Mouse (Mus musculus) megakaryocyte, adult 5-6 weeks (primary cell): Measurements from ENCODE around the gene Amn. TPM values are rescaled to one million over a fixed set of nuclear protein-coding genes. Genes with fewer than 3 reads are reported as not detected.

Experiments
- ATAC-seq: 2 replicates; pipeline ENCODE4 v1.8.0; 2016; ENCODE audit warnings: mild to moderate bottlenecking, inconsistent platforms; ENCODE audit not compliant: poor library complexity, severe bottlenecking
- total RNA-seq, 2 experiments: library from RNA; stranded (forward) in 1 of 2; stranded (reverse) in 1 of 2; fragments of 153-499, 151-499 nt in 1 of 2; fragments of 221-1000, 200-1000 nt in 1 of 2; gene quantifications; 2 replicates each; pipeline versions ENCODE4 v1.2.3 to v1.2.4; 2015 to 2017

The Amn gene
- total RNA-seq, 2 experiments from 2014 or later: 0.13 TPM; not detected in 1

DNA sequence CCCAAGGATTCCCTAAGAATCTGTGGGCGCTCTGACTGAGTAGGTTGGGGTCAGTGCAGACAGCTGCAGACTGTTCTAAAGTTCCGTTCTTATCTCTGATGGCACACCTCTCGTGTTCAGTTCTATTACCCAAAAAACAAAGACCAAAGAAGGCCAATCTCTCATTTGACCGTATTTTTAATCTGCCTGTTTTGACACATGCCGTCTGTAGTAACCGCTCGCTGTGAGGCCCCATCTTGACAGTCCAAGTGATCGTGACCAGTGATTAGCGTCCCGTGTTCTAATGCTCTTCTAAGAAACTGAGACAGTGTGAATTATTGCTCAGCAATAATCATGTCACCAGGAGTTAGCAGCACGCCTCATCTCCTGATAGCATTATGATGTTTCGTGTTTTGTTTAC is 4.3 kb upstream of the Amn start:
- ATAC-seq: no peak

DNA sequence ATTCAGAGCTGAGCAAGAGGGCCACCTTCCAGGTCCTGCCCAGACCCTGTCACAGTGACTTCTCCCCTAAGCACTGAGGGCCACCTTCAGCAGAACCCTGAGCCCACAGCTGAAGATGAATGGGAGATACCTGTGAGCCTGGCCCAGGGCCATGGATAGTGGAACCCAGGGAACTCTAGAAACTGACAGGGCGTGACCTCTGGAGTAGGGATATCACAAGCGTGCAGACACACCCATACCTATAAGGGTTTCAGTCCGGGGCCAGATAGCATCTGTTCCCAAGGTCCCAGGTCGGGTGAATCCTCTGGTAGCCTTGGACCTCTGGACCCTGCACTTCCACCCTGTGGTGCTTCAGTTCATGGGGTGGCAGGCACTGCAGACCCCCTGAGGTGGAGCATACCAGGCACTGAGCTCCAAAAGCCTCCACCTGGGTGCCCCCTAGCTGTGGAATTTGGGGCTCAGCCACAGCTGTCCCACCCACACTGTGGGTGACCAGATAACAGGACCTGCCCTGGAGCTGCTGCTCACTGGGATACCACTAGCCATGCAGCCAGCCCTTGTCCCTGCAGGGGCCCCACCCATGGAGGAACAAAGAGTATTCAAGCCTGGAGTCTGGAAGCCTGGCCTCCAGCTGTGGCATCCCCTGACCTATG is 3.1 kb upstream of the Amn start:
- no peak for ATAC-seq

DNA sequence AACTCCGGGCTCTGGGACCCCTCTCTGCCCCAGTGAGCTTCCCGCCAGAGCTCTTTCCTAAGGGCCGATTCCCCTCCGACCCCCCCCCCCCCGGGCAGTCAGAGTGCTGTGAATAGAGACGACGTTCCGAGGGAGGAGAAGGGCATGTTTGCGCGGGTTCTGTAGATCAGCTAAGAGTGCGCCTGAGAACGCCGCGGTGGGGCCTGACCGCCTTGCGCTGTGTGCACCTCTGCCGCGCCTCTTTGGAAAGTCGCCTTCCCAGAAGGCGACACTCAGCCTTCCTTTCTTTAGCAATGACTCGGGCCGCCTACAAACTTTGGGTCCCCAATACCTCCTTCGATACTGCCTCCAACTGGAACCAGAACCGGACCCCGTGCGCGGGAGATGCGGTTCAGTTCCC is 511 bp downstream of the Amn start:
- no peak for ATAC-seq

DNA sequence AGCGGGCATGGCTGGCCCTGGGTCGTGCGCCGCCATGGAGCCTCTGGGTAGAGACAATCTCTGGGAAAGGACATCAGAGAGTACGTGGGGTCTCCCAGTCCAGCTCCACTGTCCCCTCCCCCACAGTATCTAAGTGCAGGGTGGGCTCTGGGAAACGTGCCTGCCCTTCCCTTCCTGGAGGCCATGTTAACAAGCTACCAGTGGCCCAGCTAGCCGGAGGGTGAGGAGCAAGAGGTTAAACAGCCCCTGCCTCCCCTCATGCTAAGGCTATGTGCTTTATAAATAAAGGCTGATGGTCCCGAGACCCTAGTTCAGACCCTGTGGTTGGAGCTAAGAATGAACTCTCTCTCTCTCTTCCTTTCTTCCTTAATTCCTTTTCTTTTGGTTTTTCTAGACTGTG is 1.1 kb downstream of the Amn start:
- ATAC-seq: no peak

DNA sequence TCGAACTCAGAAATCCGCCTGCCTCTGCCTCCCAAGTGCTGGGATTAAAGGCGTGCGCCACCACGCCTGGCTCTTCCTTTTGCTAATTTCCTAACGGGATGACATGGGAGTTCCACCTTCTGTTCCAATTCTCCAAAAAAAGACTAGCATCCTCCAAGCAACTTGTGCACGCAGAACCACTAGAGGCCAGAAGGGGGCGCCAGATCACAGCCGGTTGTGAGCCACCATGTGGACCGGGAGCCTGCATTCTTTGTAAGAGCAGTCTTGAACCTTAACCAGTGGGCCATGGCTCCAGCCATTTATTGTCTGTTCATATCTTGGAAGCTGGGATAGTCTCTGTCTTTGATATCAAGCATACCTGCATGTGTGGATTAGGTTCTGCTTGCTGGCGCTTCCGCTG is 1.5 kb downstream of the Amn start:
- ATAC-seq: peak; percentile 61

DNA sequence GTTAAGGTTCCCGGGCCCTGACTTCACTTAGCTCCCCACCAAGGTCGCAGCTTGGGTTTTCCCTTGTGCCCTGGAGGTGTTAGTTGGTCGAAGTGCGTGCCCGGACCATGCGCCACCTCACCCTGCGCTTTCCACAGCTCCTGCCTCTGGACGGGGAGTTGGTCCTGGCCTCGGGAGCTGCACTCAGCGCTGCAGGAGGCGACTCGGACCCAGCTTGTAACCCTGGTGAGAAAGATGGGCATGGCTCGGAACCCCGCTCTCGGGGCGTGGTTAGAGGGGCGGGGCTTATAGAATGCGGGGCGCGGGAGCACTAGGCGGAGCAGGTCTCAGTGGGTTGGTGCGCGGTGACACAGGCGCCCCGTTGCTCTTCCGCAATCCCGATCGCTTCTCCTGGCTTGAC is 3.1 kb downstream of the Amn start:
- ATAC-seq: no peak

DNA sequence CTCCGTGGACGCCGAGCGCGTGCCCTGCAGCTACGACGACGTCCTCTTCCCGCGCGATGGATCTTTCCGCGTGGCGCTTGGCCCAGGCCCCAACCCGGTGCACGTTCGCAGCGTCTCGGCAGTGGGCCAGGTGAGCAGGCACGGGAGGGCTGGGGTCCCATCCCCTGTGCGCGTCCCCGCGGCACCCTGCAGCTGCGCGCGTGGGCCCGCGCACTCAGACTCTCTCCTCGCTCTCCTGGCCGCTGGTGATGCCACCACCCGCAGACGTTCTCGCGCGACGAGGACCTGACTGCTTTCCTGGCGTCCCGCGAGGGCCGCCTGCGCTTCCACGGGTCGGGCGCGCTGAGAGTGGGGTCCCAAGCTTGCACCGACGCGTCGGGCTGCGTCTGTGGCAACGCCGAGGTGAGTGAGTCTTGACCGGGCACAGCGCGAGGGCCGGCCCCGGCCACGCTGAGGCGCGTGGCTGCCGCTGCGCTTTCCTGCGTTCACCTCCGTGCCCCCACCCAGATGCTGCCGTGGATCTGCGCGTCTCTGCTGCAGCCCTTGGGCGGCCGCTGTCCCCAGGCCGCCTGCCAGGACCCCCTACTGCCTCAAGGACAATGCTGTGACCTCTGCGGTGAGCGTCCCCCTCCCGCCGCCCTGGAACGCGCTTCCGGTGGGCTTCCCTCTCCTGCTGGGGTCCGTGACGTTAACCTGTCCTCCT is 3.7 kb downstream of the Amn start:
- no peak for ATAC-seq

DNA sequence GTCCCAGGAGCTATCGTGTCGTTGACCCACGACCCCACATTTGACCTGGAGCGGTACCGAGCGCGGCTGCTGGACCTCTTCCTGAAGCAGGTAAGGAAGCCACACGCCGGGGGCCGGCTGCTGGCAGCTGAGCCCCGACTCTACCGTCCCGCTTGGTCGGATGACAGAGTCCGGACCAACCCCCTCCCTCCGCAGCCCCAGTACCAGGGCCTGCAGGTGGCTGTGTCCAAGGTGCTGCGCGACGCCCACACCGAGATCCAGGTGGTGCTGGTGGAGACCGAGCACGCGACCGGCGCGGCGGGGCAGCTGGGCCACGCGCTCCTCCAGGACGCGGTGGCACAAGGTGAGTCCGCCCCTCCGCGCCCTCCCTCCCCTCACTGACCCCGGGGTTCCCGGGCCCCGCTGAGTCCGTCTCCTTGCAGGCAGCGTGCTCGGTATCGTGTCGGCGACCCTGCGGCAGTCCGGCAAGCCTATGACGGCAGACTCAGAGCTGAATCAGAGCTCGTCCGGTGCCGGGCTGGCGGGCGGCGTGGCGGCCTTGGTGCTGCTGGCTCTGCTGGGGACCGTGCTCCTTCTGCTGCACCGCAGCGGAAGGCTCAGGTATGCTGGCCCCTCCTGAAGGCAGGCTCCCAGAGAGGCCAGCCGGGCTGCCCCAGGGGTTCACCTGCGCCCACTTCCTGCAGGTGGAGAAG is 4.4 kb downstream of the Amn start:
- no peak for ATAC-seq

DNA sequence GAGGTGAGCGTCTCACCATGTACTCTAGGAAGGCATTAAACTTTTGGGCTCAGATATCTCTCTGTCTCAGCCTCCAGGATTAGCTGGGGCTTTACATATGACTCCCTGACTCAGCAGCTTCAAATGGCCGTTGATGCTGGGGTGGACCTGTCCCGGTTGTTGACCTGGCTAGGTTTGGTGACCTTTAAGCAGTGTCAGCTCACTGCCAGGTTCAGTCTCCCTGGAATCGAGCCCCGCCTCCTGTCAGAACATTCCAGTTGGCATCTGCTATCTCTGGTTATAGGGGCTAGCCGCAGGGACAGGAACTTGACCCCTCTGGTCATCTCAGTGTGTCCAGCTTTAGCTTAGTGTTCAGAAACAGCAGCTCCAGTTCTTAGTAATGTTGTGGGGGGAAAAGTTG is 5.5 kb downstream of the Amn start:
- no peak for ATAC-seq

DNA sequence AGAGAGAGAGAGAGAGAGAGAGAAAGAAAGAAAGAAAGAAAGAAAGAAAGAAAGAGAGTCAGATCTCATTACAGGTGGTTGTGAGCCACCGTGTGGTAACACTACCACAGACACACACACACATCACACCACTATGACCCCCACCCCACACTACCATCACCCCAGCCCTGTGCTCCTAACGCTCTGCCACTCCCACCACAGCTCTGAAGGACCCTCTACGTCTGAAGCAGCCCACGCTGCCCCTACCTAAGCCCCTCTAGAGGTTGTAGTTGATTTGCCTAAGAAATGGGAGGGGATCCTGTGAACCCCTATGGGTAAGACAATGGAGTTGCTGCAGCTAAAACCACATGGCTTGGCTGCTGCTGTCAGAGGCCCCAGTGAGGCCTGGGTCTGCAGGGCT is 12.7 kb downstream of the Amn start:
- ATAC-seq: no peak

DNA sequence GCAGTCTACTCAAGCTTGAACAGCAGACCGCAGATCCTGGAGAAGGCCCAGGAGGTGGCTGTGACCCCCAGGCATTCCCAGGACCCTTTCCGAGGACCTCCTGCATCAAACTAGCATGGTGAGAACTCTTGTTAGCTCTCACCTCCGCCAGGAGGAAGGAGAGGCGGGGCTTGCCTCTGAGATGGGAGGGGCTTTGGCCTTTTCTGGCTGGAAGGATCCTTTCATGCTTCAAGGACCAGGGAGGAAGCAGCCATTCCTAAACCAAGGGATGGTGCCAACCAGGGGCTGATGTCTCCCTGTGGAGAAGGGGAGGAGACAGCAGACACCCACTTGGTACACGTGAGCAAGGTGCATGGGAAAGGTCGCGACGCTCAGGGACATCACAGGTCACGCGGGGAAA is 13.6 kb downstream of the Amn start:
- no peak for ATAC-seq

DNA sequence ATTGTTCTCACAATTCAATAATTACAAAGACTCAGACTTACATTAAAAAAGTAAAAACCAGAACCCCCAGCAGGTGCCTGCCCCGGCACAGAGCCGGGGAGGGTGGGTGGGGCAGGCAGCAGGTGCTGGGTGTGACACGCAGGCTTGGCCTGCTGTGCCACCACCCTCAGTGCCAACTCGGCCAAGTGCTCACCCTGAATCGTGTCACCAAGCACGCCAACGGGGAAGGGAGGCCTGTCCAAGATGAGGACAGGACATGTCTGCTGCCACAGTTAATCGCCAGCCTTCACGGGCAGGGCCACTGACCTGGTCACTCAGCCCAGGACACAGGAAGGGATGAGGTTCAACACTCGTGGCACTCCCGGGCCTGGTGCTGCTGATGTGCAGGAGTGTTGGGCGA is 22.1 kb downstream of the Amn start:
- no peak for ATAC-seq

DNA sequence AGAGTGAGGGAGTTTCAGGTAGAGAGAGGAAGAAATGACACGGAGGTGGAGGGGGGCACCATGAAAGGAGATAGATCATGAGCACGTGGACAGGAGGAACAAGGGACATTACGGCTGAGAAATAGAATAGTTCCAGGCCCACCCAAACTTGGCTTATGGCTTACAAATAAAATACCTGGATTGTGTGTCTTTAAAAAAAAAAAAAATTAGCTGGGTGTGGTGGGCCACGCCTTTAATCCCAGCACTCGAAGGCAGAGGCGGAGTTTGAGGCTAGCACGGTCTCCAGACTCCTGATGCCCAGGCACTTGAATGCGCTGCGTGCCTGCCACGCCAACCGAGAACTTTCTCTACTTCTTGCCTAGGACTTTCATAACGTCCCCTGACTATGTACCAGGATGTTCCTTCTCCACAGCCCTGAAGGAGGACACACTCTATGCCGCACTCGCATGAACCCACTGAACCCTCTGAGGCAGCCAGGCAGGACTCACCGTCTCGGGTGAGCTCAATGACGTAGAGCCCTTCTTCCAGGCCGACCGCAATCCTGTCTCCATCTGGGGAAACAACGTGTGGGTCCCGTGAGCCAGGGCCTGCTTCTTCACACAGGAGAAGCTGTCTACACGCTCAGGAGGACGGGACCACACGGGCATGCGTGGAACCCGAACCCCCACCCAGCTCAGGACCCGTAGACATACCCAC is 30.6 kb downstream of the Amn start:
- no peak for ATAC-seq

DNA sequence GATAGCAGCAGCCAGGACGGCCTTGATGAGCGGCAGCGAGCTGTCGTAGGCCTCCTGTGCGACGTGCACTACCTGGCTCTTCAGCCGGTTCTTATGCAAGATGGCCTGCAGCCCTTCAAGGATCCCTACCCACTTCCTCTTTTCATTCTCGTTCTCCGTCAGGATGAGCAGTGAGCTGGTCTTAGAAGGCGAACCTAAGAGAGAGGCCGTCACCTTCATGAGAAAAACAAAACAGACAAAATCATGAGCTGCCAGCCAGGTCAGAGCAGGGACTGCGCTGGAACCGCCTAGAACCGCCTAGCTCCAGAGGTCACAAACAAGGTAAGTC is 31.1 kb downstream of the Amn start:
- ATAC-seq: peak; percentile 69

DNA sequence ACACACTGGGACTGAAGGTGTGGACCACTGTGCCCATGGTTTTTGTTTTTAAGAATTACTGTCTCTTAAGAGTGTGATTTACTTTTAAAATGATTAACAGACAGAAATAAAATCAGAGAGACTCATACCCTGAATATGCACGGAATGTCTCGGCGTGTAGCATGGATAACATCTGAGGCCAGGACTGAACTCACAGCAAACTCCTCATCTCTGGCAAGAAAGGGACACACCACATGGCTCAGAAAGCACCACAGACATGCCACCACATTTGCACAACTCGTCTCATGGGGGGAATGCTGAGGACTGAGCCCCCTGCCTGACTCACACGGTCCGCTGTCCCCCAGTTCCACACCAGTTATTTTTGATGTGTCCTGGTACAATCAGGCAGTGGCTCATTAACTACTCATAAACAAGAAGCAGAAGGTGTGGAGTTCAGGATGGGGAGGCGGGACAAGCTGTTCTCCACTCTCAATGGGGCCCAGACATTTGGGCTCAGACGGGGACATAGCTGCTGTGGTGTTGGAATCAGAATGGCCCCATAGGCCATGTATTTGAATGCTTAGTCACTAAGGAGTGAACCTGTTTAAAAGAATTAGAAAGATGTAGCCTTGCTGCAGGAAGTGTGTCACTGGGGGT is 32.9 kb downstream of the Amn start:
- ATAC-seq: no peak

DNA sequence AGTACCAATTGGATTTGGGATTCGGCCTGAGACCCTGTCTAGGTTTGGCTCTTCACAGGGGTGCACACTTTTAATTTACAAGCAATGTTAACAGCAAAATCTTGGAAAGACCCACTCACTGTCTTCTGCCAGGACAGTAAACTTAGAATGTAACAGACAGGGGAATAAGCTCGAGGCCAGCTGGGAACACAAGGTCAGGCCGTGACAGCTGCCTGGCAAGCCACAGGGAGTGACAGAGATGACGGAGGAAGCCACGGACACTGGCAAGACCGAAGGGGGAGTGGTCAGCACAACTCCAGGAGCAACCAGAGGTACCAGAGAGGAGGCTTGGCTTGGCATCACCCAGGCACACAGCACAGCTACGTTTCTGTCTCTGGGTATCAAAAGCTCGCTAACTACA is 35.9 kb downstream of the Amn start:
- no peak for ATAC-seq

DNA sequence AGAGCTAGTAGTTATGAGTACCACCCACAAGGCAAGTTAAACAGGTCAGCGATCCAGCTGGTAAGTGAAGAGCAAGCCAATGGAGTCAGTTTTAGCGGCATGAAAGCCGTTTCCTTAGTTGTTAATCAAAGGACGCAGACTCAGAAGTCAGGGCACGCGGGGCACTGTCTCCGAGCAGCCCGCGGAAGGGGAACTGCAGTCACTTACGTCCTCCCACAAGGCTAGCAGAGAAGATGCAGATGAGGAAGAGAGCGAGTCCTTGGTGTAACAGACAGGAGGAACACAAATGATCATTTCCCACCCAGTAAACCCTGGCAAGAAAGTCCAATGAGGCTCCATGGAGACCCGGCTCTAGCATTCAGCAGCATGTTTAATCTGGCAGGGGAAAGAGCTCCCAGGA is 38.4 kb downstream of the Amn start:
- ATAC-seq: peak; percentile 89

DNA sequence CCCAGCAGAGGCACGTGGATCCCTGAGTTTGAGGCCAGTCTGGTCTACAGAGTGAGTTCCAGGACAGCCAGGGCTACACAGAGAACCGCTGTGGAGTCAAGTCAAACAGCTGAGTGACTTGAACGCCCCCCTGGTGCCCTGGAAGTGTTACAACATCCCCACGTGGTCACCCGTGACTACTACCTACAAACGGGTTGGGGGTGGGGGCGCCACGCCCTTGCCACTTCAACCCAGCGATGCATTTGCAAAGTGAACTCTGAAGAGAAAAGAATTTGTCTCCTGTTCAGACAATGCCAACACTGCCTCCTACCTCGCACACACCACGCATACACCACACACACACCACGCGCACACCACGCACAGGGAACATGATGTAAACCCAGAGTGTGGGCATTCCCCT is 39.0 kb downstream of the Amn start:
- no peak for ATAC-seq

DNA sequence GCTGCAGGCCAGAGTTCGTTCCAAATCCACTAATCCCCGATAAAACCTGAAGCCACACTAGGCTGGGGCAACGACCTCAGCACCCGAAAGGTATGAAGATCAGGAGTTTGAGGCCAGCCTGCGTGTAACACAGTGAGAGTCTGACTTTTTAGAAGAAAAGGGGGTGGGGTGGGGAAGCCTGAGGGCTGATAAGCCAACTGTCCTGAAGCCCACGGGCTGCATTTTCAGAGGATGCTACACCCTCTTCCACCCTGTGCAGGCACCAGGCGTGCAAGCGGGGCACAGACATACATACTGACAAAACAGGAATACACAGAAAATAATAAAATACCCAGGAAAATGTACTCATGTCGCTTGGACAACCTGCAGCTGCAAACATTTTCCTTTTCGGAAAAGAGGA is 40.9 kb downstream of the Amn start:
- no peak for ATAC-seq

DNA sequence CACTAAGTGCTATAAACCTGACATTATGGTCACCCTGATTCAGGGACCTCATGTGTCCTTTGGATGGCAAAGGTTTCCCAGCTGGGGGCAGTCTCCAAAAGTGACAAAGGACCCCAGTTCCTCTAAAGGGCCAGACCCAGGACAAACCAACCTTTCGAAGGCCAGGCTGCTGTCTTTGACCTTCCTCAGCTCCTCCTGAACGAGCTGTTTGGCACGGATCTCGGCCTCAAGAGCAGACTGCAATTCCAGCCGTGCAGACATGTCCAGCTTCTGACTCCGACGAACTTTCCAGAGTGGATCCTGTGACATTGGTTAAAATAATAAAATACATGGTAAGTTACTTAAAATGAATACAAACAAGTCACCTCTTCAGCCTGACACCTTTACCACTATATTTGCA is 43.4 kb downstream of the Amn start:
- ATAC-seq: no peak

DNA sequence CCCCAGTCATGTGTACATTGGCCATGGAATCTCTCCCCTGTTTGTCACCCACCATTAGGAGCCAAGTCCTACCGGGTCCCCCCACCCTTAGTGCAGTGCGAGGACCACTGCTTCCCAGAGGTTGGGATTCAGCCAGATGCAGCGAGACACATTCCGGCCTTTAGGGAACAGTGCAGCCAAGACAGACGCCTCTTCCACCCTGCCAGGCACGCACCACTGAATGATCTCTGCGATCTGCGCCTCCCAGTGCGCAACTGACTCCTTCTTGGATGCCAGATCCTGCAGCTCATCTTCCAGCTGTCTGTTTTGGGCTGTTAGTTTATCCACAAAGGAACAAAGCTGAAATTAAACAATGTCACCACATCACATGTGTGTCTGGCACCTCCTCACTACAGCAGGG is 46.8 kb downstream of the Amn start:
- ATAC-seq: no peak
